8 mouse cellular contexts compared by ENCODE assay signal in the genomic region with DNA sequence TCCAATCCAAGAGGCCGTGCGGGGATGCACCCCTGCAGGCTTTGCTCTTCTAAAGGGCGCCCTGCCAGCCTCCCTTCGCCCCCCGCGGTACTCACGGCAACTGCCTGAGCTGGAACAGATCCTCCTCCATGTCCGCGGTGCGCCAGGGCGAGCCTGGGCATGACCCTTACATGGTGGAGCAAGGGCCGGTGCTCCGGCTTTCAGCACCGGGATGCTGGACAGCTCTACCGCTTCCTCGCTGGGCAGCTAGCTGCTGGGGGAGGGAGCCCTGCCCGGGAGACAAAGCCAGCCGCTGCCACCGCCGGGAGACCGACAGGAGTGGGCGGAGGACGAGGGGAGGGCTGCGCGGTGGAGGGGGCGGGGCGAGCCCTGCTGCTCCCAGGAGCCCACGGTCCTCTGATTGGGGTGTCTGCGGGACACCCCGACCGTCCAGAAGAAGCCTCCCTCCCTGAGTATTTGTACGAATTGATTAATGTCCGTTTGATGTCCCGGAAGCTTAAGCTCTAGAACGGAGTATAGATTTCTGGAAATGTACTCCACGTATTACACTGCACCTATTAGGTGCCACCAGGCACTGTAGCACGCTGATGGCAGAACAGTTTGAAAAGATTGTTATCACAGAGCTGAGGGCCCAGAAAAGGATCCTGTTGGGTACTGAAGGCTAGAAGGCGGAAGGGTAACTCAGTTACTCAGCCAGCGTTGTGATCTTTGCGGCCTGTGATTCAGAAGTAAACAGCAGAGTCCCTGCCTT. TPM values are rescaled to one million over a fixed set of nuclear protein-coding genes. Genes with fewer than 3 reads are reported as not detected.
A peak's percentile ranks its signal among the peaks of the same experiment; 100 is the strongest.
DNase-seq lines count a peak whose midpoint lies in the region; ATAC-seq and TF ChIP-seq lines count a peak whose summit lies in the region.

TSS of gene Svop (minus strand) at position 514 of the 751 bp plus-strand sequence.

- no peaks in the 10 kb centered on the region for H3K9me3 ChIP-seq in G1E (replicated peaks)
- H3K9me3 ChIP-seq in hindbrain, embryonic 10.5 days = no peaks in the 10 kb centered on the region
- H3K9me3 ChIP-seq in lung, embryonic 15.5 days = no peaks in the 10 kb centered on the region

- peak within 1 kb of the TSS; percentile 33; the same call in 1 of the 2 replicates for H3K4me3 ChIP-seq in G1E (ENCODE audit: low read depth, low read length)
- H3K4me3 ChIP-seq in cerebellum, adult 2 months (replicated peaks; ENCODE audit: insufficient read depth, low read depth, low read length) = peak within 1 kb of the TSS; percentile 60
- peak within 1 kb of the TSS; percentile 57 for H3K4me3 ChIP-seq in hindbrain, embryonic 10.5 days
- H3K4me3 ChIP-seq in lung, embryonic 15.5 days = 0 out of 2 replicates have a peak within 1 kb of the TSS, but pooled peaks have one; percentile 13

- no peaks in the 10 kb centered on the region for H3K36me3 ChIP-seq in G1E (replicated peaks)
- no peaks in the 10 kb centered on the region for H3K36me3 ChIP-seq in hindbrain, embryonic 10.5 days
- H3K36me3 ChIP-seq in lung, embryonic 15.5 days = no peaks in the 10 kb centered on the region

- TF ChIP-seq CTCF in G1E (IDR thresholded peaks at IDR 0.05; ENCODE audit: low read depth, low read length) = no peak
- no peak for TF ChIP-seq CTCF in cerebellum, adult 2 months (IDR thresholded peaks at IDR 0.05; ENCODE audit: borderline replicate concordance, insufficient read depth, low read depth, low read length)

- TF ChIP-seq POLR2A in cerebellum, adult 2 months (IDR thresholded peaks at IDR 0.05; ENCODE audit: borderline replicate concordance, insufficient read depth, low read length) = peak; percentile 72

- H3K9ac ChIP-seq in lung, embryonic 15.5 days = no peak within 1 kb of the TSS

- H3K27me3 ChIP-seq in G1E (ENCODE audit: insufficient read depth, low read length) = peaks cover 21% of the 10 kb centered on the region
- no peaks in the 10 kb centered on the region for H3K27me3 ChIP-seq in cerebellum, adult 2 months (ENCODE audit: control insufficient read depth, insufficient read depth, low read length)
- peaks cover 5% of the 10 kb centered on the region; the same call in 1 of the 2 replicates for H3K27me3 ChIP-seq in hindbrain, embryonic 10.5 days (ENCODE audit: insufficient read depth, poor library complexity, severe bottlenecking)
- peaks cover 8% of the 10 kb centered on the region; the same call in 1 of the 2 replicates for H3K27me3 ChIP-seq in lung, embryonic 15.5 days

- peak within 1 kb of the TSS; percentile 47; the same call in 1 of the 2 replicates for H3K4me2 ChIP-seq in lung, embryonic 15.5 days

- no peak for ATAC-seq in G1E (ENCODE audit: extremely low read depth, insufficient number of reproducible peaks, low FRiP score, poor library complexity, severe bottlenecking)
- peak; percentile 78 for ATAC-seq in lung, embryonic 15.5 days (ENCODE audit: borderline replicate concordance, extremely low read depth, low FRiP score, low TSS enrichment)

- peak within 1 kb of the TSS; percentile 67 for H3K27ac ChIP-seq in cerebellum, adult 2 months (ENCODE audit: insufficient read depth, low read length)
- H3K27ac ChIP-seq in hindbrain, embryonic 10.5 days = peak within 1 kb of the TSS; percentile 89
- H3K27ac ChIP-seq in lung, embryonic 15.5 days = no peak within 1 kb of the TSS

- peaks cover 4% of the 10 kb centered on the region; the same call in 1 of the 2 replicates for H3K4me1 ChIP-seq in G1E (ENCODE audit: insufficient read depth, low read depth, low read length)
- peaks cover 20% of the 10 kb centered on the region for H3K4me1 ChIP-seq in cerebellum, adult 2 months (ENCODE audit: control insufficient read depth, insufficient read depth, low read length)
- peaks cover 18% of the 10 kb centered on the region for H3K4me1 ChIP-seq in hindbrain, embryonic 10.5 days (replicated peaks)
- H3K4me1 ChIP-seq in lung, embryonic 15.5 days = peaks cover 6% of the 10 kb centered on the region; the same call in 1 of the 2 replicates

- 3% methylated on average over 40 of the region's 40 CpGs for WGBS in cerebellum, adult 2 months
- 3% methylated on average over 40 of the region's 40 CpGs for WGBS in hindbrain, embryonic 10.5 days
- WGBS in lung, embryonic 15.5 days = 3% methylated on average over 40 of the region's 40 CpGs

- DNase-seq in G1E (ENCODE audit: low spot score) = peak; percentile 47
- peak; percentile 91 to 93 for DNase-seq in cerebellum, adult 2 months
- peak; percentile 86 for DNase-seq in forelimb bud, embryonic 11.5 days (ENCODE audit: low read depth, low spot score)
- DNase-seq in hindbrain, embryonic 10.5 days (ENCODE audit: low spot score) = peak; percentile 89
- DNase-seq in layer of hippocampus, adult 9-10 months (ENCODE audit: low spot score) = peak; percentile 31
- DNase-seq in ovary, postnatal 10 days (ENCODE audit: low spot score) = peak; percentile 60
- DNase-seq in thymus, postnatal 4 days = peak; percentile 69

RNA-seq across cellular contexts. Expression of gene Svop, which starts in this region (rescaled TPM):
- total RNA-seq in G1E (2014; fragmentation: Nextera tagmentation) = not detected in 2 replicates
- total RNA-seq in G1E (2017) = 0.05 and 0.06 TPM in 2 replicates
- not detected in 2 replicates for polyA plus RNA-seq in G1E (2012)
- 95.3 and 95.7 TPM in 2 replicates for polyA plus RNA-seq in cerebellum, adult 2 months (2012; rRNA removed)
- 11.3 and 30.3 TPM in 2 replicates for polyA plus RNA-seq in hindbrain, embryonic 10.5 days (2016; fragmentation: Nextera tagmentation; extraction: Ambion mirVana)
- 0.28 and 0.44 TPM in 2 replicates for polyA plus RNA-seq in lung, embryonic 15.5 days (2015; fragmentation: Nextera tagmentation; extraction: Ambion mirVana)

Comparison
In these comparisons a context has a peak if more than half of its experiments do, and no peak if none do; other contexts are left out.
1. Peak in DNase-seq and H3K4me3 ChIP-seq in G1E; RNA of the gene not detected or under 1 TPM.
2. Peak in ATAC-seq, H3K4me3 ChIP-seq and H3K4me2 ChIP-seq in lung, embryonic 15.5 days; RNA of the gene not detected or under 1 TPM.
3. DNase-seq: peak in every context shown above with its lines; median percentile 92 in cerebellum, adult 2 months; 89 in hindbrain, embryonic 10.5 days; 86 in forelimb bud, embryonic 11.5 days; 69 in thymus, postnatal 4 days; 60 in ovary, postnatal 10 days; 47 in G1E; 31 in layer of hippocampus, adult 9-10 months.